Mouse (Mus musculus) spleen, adult 2 months (tissue): ENCODE data around the gene Mgat2. TPM values are rescaled to one million over a fixed set of nuclear protein-coding genes. Genes with fewer than 3 reads are reported as not detected.

ENCODE experiments used
- DNase-seq, 2 experiments: peaks; one replicate each; pipeline versions ENCODE4 v3.0.0 to v3.0.0-alpha.2; 2012 to 2021; ENCODE audit warnings: low spot score in 2 of 2, low read depth in 1 of 2
- H3K27ac ChIP-seq: fragments of 200-500 bp; 2 replicates; pipeline ENCODE4 v1.5.1; 2012; ENCODE audit warnings: low read length, inconsistent platforms; ENCODE audit not compliant: insufficient read depth
- H3K27me3 ChIP-seq: fragments of 200-500 bp; 2 replicates; pipeline ENCODE4 v1.6.1; 2012; ENCODE audit warnings: mild to moderate bottlenecking, moderate library complexity, low read length, inconsistent platforms; ENCODE audit not compliant: control insufficient read depth, insufficient read depth
- H3K36me3 ChIP-seq: fragments of 200-500 bp; 2 replicates; pipeline ENCODE4 v1.6.1; 2012; ENCODE audit warnings: mild to moderate bottlenecking, low read length, inconsistent platforms; ENCODE audit not compliant: control insufficient read depth, insufficient read depth
- H3K4me1 ChIP-seq: fragments of 200-500 bp; 2 replicates; pipeline ENCODE4 v1.6.1; 2011; ENCODE audit warnings: inconsistent platforms; ENCODE audit not compliant: control insufficient read depth, insufficient read depth, insufficient read length
- H3K4me3 ChIP-seq: fragments of 200-500 bp; 2 replicates; pipeline ENCODE4 v1.5.1; 2011; ENCODE audit warnings: mild to moderate bottlenecking, inconsistent platforms; ENCODE audit not compliant: insufficient read depth, insufficient read length; ENCODE audit errors: extremely low read depth
- CTCF ChIP-seq: fragments of 200-500 bp; IDR thresholded peaks from 2 replicates; pipeline ENCODE4 v1.5.1; 2011; ENCODE audit warnings: mild to moderate bottlenecking, inconsistent platforms; ENCODE audit not compliant: insufficient read depth, insufficient read length, insufficient replicate concordance; ENCODE audit errors: extremely low read depth
- POLR2A ChIP-seq: fragments of 200-500 bp; IDR thresholded peaks from 2 replicates; pipeline ENCODE4 v1.6.1; 2011; ENCODE audit warnings: low read depth, low read length, inconsistent platforms
- WGBS: fragments of 180-500 bp; shearing (Covaris S2); methylation state at CpG from one replicate; pipeline ENCODE4 v1.1.7; 2018; 5-methylcytosine and 5-hydroxymethylcytosine counted together
- polyA plus RNA-seq: library from polyadenylated mRNA; depleted of rRNA; stranded (reverse); fragments of >200 nt; gene quantifications from 2 replicates; pipeline ENCODE4 v1.2.3, GENCODE M21; 2012; rRNA removed

The Mgat2 gene
- 14.8 and 17.9 TPM in 2 replicates for polyA plus RNA-seq

- Histone ChIP-seq H3K27ac (peak within 1 kb of the TSS; percentile 89), H3K27me3 (no peaks in the 10 kb centered on the region), H3K36me3 (peaks cover 4% of the 10 kb centered on the region), H3K4me1 (peaks cover 6% of the 10 kb centered on the region), H3K4me3 (peak within 1 kb of the TSS; percentile 90)
- under 1% methylated on average over 84 of the region's 84 CpGs for WGBS
- DNase-seq = peak; percentile 95 to 99
- TF ChIP-seq POLR2A = peak; percentile 95
- TF ChIP-seq CTCF = no peak
Observed at GRCm38 (mm10) chr12:69183583-69184308, at the start of gene Mgat2, which contains the start of gene Rpl36al. Gene Mgat2, plus strand, starts transcription at chr12:69184157. Gene Rpl36al, minus strand, starts transcription at chr12:69184083.

- Histone ChIP-seq H3K4me1 (no peaks in the 10 kb centered on the region), H3K27ac (no peak overlapping the region), H3K27me3 (no peaks in the 10 kb centered on the region), H3K4me3 (no peak overlapping the region), H3K36me3 (no peaks in the 10 kb centered on the region)
- TF ChIP-seq CTCF (no peak), POLR2A (no peak)
- 87% methylated on average over 3 of the region's 3 CpGs for WGBS
- DNase-seq = no peak
Observed at GRCm38 (mm10) chr12:69139201-69139600, 44.8 kb upstream of the Mgat2 start.

- H3K36me3 ChIP-seq = no peaks in the 10 kb centered on the region
- TF ChIP-seq POLR2A = no peak
- no peak for TF ChIP-seq CTCF
- 91% methylated on average over 7 of the region's 7 CpGs for WGBS
- H3K4me1 ChIP-seq = no peaks in the 10 kb centered on the region
- no peak for DNase-seq
- no peak overlapping the region for H3K27ac ChIP-seq
- no peak overlapping the region for H3K4me3 ChIP-seq
- no peaks in the 10 kb centered on the region for H3K27me3 ChIP-seq
Observed at GRCm38 (mm10) chr12:69139841-69140240, 44.1 kb upstream of the Mgat2 start.

GRCm38 (mm10) chr12:69143460-69143859 is 40.5 kb upstream of the Mgat2 start:
- DNase-seq = no peak
- H3K4me3 ChIP-seq = no peak overlapping the region
- 86% methylated on average over 6 of the region's 6 CpGs for WGBS
- H3K4me1 ChIP-seq = no peaks in the 10 kb centered on the region
- TF ChIP-seq POLR2A (no peak), CTCF (no peak)
- no peak overlapping the region for H3K27ac ChIP-seq
- no peaks in the 10 kb centered on the region for H3K36me3 ChIP-seq
- no peaks in the 10 kb centered on the region for H3K27me3 ChIP-seq

- H3K4me3 ChIP-seq = no peak overlapping the region
- WGBS = 88% methylated on average over 5 of the region's 5 CpGs
- TF ChIP-seq CTCF (no peak), POLR2A (no peak)
- H3K27ac ChIP-seq = no peak overlapping the region
- no peaks in the 10 kb centered on the region for H3K27me3 ChIP-seq
- DNase-seq = no peak
- H3K4me1 ChIP-seq = no peaks in the 10 kb centered on the region
- no peaks in the 10 kb centered on the region for H3K36me3 ChIP-seq
Observed at GRCm38 (mm10) chr12:69147166-69147735, 36.7 kb upstream of the Mgat2 start.

- no peak for TF ChIP-seq CTCF
- no peak for TF ChIP-seq POLR2A
- no peak for DNase-seq
- Histone ChIP-seq H3K4me3 (no peak overlapping the region), H3K4me1 (no peaks in the 10 kb centered on the region), H3K27me3 (no peaks in the 10 kb centered on the region), H3K36me3 (no peaks in the 10 kb centered on the region), H3K27ac (no peak overlapping the region)
- 90% methylated on average over 13 of the region's 13 CpGs for WGBS
Observed at GRCm38 (mm10) chr12:69150049-69150448, 33.9 kb upstream of the Mgat2 start.

- Histone ChIP-seq H3K36me3 (peaks cover 9% of the 10 kb centered on the region), H3K4me1 (peaks cover 3% of the 10 kb centered on the region; the same call in 1 of the 2 replicates), H3K4me3 (no peak overlapping the region), H3K27me3 (no peaks in the 10 kb centered on the region), H3K27ac (no peak overlapping the region)
- 89% methylated on average over 2 of the region's 2 CpGs for WGBS
- DNase-seq = no peak
- TF ChIP-seq POLR2A = no peak
- no peak for TF ChIP-seq CTCF
Observed at GRCm38 (mm10) chr12:69155923-69156322, 28.0 kb upstream of the Mgat2 start.
